ENCODE assay signal across 8 mouse cellular contexts in the genomic region with DNA sequence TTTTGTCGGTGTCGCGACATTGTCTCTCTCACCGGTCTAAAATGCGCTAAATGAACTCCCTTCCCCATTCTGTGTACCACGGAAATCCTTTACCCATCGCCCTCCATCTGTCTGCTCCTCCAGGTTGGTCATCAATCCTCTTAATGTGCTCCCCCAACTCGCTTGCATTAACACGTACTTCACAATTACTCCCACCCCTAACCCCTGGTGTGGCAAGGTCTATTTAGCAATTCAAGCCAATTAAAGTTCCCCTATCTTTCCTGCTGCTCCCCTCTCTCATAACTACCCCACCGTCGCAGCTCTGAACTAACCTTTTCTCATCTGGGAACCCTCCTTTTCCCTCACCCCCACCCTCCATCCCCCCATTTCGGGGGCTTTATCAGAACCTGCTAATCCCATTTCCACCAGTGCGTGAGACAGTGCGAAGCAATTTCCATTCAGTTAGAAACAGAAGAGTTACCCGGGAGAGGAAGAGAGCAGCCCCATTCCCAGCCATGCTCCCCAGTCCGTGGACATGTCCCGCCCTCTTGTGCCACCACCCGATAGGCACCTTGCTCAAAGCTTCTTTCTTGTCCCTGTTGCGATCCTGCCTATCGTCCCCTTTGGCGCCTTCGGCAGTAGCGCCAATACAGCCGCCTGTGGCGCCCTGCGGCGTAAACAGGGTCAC. TPM values are rescaled to one million over a fixed set of nuclear protein-coding genes. Genes with fewer than 3 reads are reported as not detected.
A peak's percentile ranks its signal among the peaks of the same experiment; 100 is the strongest.
DNase-seq lines count a peak whose midpoint lies in the region; ATAC-seq and TF ChIP-seq lines count a peak whose summit lies in the region.

No protein-coding gene starts in this region.

- H3K4me1 ChIP-seq in bone marrow, adult 2 months (ENCODE audit: control insufficient read depth, insufficient read depth, low read length) = no peaks in the 10 kb centered on the region

- no peak for TF ChIP-seq CTCF in bone marrow, adult 2 months (IDR thresholded peaks at IDR 0.05; ENCODE audit: control insufficient read depth, insufficient read depth, low read length)

- peak overlapping the region; percentile 88 for H3K4me3 ChIP-seq in bone marrow, adult 2 months (replicated peaks; ENCODE audit: control insufficient read depth, low read depth, low read length)

- peak; percentile 69 to 80 for ATAC-seq in hematopoietic stem cell, adult 5-6 weeks (replicated peaks in 1 of 2; ENCODE audit: insufficient read depth in 1 of 2, low FRiP score in 2 of 2, low TSS enrichment in 1 of 2, low read depth in 1 of 2, poor library complexity in 2 of 2, severe bottlenecking in 2 of 2)
- ATAC-seq in megakaryocyte progenitor cell, adult 5-6 weeks (replicated peaks; ENCODE audit: poor library complexity) = peak; percentile 69

- peak overlapping the region; percentile 97 for H3K27ac ChIP-seq in bone marrow, adult 2 months (ENCODE audit: control insufficient read depth, insufficient read depth, low read depth, low read length, poor library complexity)

- WGBS in bone marrow, adult 2 months = 12% methylated on average over 27 of the region's 27 CpGs

- no peak for TF ChIP-seq POLR2A in bone marrow, adult 2 months (IDR thresholded peaks at IDR 0.05; ENCODE audit: borderline replicate concordance, control insufficient read depth, low read depth, low read length)

- peak; percentile 2 for DNase-seq in kidney, adult 11 months
- no peak for DNase-seq in kidney, adult 18-20 months
- DNase-seq in gastrocnemius, adult 8-10 months (ENCODE audit: low spot score in 2 of 2) = no peak
- DNase-seq in left cerebral cortex, adult 18-20 months (ENCODE audit: low spot score in 2 of 2) = no peak
- no peak for DNase-seq in thymus, postnatal 0 days (ENCODE audit: low spot score)

RNA-seq across cellular contexts. Expression of a gene that starts 0.5 kb away (rescaled TPM):
- 40.7 and 43.2 TPM in 2 replicates for polyA plus RNA-seq in bone marrow, adult 2 months (2011; ENCODE audit: insufficient read depth, insufficient read length, low replicate concordance, missing spikeins)
- total RNA-seq in hematopoietic stem cell, adult 5-6 weeks (2017) = 53.0 and 71.3 TPM in 2 replicates
- total RNA-seq in megakaryocyte progenitor cell, adult 5-6 weeks (2015) = 55.0 and 70.9 TPM in 2 replicates
- total RNA-seq in megakaryocyte progenitor cell, adult 5-6 weeks (2017) = 57.4 and 71.0 TPM in 2 replicates
- total RNA-seq in gastrocnemius, adult 8-10 months (2022) = 10 to 100 TPM in 1 of 4 experiments, 1 to 10 TPM in 3; 7.2 to 10.5 (median 9.2) TPM
- 10 to 100 TPM; 17.4 to 18.1 TPM for total RNA-seq in left cerebral cortex, adult 18-20 months (2021)
- polyA plus RNA-seq in thymus, postnatal 0 days (2015; fragmentation: Nextera tagmentation; extraction: Ambion mirVana) = 21.7 and 25.0 TPM in 2 replicates

RNA-seq across cellular contexts. Expression of a gene that starts 16.9 kb away (rescaled TPM):
- polyA plus RNA-seq in bone marrow, adult 2 months (2011; ENCODE audit: insufficient read depth, insufficient read length, low replicate concordance, missing spikeins) = 4.0 and 9.2 TPM in 2 replicates
- 35.7 and 47.8 TPM in 2 replicates for total RNA-seq in hematopoietic stem cell, adult 5-6 weeks (2017)
- total RNA-seq in megakaryocyte progenitor cell, adult 5-6 weeks (2015) = 20.9 and 22.5 TPM in 2 replicates
- total RNA-seq in megakaryocyte progenitor cell, adult 5-6 weeks (2017) = 29.1 and 34.3 TPM in 2 replicates
- total RNA-seq in gastrocnemius, adult 8-10 months (2022) = 1 to 10 TPM; 7.1 to 8.8 (median 7.8) TPM
- total RNA-seq in left cerebral cortex, adult 18-20 months (2021) = 10 to 100 TPM; 11.9 to 14.1 TPM
- 21.6 and 26.4 TPM in 2 replicates for polyA plus RNA-seq in thymus, postnatal 0 days (2015; fragmentation: Nextera tagmentation; extraction: Ambion mirVana)

RNA-seq across cellular contexts. Expression of a gene that starts 24.5 kb away (rescaled TPM):
- 407 and 550 TPM in 2 replicates for polyA plus RNA-seq in bone marrow, adult 2 months (2011; ENCODE audit: insufficient read depth, insufficient read length, low replicate concordance, missing spikeins)
- total RNA-seq in hematopoietic stem cell, adult 5-6 weeks (2017) = 5,658 and 5,878 TPM in 2 replicates
- total RNA-seq in megakaryocyte progenitor cell, adult 5-6 weeks (2015) = 1,695 and 1,778 TPM in 2 replicates
- 4,041 and 4,700 TPM in 2 replicates for total RNA-seq in megakaryocyte progenitor cell, adult 5-6 weeks (2017)
- total RNA-seq in gastrocnemius, adult 8-10 months (2022) = 100 to 1,000 TPM; 261 to 342 (median 276) TPM
- 100 to 1,000 TPM; 274 to 295 TPM for total RNA-seq in left cerebral cortex, adult 18-20 months (2021)
- polyA plus RNA-seq in thymus, postnatal 0 days (2015; fragmentation: Nextera tagmentation; extraction: Ambion mirVana) = 905 and 976 TPM in 2 replicates

RNA-seq across cellular contexts. Expression of a gene that starts 59.0 kb away (rescaled TPM):
- polyA plus RNA-seq in bone marrow, adult 2 months (2011; ENCODE audit: insufficient read depth, insufficient read length, low replicate concordance, missing spikeins) = 0.54 TPM in 1 of 2 replicates, not detected in the other
- total RNA-seq in hematopoietic stem cell, adult 5-6 weeks (2017) = not detected in 2 replicates
- 0.20 TPM in 1 of 2 replicates, not detected in the other for total RNA-seq in megakaryocyte progenitor cell, adult 5-6 weeks (2015)
- total RNA-seq in megakaryocyte progenitor cell, adult 5-6 weeks (2017) = not detected in 2 replicates
- not detected for total RNA-seq in gastrocnemius, adult 8-10 months (2022)
- total RNA-seq in left cerebral cortex, adult 18-20 months (2021) = not detected
- 0.17 TPM in 1 of 2 replicates, not detected in the other for polyA plus RNA-seq in thymus, postnatal 0 days (2015; fragmentation: Nextera tagmentation; extraction: Ambion mirVana)

Comparison
In these comparisons a context has a peak if more than half of its experiments do, and no peak if none do; other contexts are left out.
1. RNA of a gene that starts 24.5 kb away (total RNA-seq): 5,658 to 5,878 TPM in hematopoietic stem cell, adult 5-6 weeks and 1,695 to 4,700 TPM in megakaryocyte progenitor cell, adult 5-6 weeks; 274 to 295 TPM in left cerebral cortex, adult 18-20 months and 261 to 342 TPM in gastrocnemius, adult 8-10 months; every median in the first group is over 4 times any median in the second.